Mouse (Mus musculus): ENCODE results near the gene Slc4a4.

Slc4a4 gene

DNA sequence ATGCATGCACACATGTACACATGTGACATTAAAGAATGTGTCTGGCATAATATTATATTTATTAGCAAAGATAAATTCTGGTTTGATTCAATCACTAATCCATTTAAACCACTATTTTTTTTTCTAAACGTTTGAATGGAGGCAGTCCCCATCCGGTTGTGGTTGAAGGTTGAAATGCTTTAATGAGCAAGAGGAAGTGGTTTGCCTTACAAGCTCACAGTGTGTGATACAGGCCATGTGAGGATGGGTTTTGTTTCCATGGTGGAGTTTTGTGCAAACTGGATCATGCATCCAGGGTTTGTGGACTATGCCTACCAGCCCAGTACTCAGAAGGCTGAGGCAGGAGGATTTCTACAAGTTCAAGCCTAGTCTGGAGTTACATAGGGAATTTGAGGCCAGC lies 311.9 kb downstream of the Slc4a4 start:
- no peak for DNase-seq

DNA sequence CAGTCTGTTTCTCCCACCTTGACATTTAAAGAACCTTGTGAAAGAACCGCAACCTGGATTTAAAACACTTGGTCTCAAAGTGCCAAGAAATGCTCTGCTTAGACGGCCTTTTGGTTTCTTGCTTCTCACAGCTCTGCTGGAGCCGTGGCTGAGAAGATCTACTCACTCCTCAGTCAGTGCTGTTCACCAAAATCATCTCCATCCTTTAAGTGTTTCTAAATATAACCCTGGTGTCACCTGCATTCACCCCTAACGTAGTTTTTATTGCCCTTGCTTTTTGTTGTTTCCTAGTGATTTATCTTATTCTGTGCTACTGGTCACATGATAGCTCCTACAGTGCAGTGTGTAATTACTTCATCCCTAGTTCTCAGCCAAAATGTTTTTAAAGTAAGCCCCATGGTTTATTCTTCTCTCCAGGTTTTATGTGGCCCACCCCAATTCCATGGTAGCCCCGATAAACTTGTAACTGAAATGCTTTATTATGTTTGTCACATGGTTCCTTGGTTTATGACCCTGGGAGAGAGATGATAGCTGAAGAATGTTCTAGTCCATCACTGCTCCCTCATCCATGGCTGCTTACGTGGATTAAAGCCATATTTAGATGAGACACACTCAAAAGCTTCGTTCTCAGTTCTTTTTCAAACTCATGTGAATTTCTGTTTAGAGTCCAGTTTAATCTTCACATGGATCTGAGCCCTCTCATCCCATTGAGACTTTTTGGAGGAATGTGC lies 323.5 kb downstream of the Slc4a4 start:
- no peak for DNase-seq

DNA sequence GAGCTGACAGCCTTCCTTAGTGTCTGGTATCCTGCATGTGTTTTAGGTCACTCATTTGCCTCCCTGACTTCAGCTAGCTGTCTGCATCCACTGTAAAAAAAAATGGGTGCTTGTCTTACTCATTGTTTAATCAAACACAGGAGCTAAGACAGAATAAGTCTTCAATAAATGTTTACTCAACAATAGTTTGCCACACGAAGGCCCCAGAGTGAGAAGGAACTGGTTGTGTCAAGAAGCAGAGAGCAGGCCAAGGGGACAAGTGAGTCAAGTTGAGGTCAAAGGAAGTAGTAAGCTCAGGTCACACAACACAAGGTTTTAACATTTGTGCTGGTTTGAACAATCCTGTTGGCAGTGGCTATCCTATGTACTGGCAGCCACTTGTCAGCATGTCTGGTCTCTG lies 324.4 kb downstream of the Slc4a4 start:
- no peak for DNase-seq

DNA sequence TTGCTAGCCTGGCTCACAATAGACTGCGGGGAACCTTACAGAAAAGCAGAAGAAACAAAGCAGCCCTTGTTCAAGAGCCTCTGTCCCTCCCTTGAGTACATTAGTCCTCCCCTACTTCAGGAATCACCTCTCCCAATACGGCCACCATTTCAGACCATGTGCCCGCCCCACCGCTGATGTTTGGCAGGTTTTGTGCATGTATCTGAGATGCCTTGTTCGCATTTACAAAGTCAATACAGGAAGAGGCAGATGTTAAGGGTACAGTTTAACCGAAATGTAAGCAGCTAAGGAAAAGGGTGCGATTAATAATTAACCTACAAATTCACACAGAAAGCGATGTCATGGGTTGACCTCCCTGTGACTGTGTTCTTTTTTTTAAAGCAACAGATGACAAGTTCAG lies 331.6 kb downstream of the Slc4a4 start:
- peak; percentile 24 to 55 for DNase-seq

DNA sequence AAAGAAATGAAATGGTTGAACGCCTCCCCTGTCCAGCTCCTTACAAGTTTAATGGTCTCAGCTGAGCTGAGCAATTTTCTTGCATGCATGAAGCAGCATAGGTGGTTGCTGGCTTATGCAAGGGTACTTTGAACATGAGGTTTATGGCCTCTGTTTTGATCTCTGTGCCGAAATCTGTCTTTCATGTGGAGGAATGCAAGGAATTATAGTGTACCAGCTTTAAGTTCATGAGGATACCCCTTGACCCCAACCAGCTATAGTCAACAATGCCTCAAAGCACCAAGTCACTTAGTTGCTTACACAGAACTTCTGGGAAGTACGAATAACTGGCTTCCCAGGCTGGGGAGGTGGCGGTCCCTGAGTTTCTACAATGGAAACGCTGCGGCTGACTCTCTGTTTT lies 332.1 kb downstream of the Slc4a4 start:
- DNase-seq = peak in 1 of 2 experiments; percentile 15

DNA sequence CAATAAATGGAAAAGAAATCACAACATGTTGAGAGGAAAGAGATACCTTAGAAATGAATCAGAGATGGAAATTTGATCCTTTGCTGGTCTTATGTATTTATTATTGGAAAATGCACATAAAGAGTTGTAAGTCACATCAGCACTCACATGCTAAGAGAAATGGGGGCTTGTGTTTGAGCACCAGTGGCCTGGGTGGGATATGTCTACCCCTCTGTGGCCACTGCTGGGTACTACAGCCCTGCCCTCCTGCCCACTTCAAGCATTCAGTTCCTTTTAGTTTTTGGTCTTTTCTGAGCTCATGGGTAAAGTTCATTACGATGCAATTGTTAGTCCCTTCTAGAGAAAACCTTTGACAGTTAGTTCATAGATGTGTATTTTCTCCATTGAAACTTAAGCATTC lies 335.0 kb downstream of the Slc4a4 start:
- DNase-seq = peak; percentile 60 to 69

DNA sequence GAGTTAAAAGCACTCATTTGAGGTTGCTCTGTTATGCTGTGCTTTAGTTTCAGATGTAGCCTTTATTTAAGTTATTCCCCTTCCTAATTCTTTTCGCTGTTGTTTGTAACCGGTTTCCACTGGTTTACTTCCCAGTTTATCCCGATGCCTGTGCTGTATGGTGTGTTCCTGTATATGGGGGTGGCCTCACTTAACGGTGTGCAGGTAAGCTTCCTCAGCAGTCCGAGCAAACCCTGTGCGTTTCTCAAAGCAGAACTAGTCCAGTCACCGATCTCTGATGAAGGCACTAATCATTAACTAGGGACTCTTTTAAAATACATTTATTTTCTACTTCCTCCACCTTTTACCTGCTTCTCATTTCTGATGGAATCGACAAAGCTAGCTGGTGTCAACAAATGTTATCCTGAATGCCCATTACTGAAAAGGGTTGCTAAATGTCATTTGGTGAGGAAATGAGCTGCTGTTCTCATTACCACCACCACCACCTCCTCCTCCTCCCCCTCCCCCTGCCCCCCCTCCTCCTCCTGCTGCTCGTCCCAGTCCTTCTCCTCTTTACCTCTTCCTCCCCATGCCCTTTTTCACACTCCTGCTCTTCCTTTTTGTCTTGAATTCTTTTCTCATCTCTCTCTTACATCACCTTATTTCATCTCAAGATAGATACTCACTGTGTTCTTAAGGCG lies 336.6 kb downstream of the Slc4a4 start:
- DNase-seq = no peak

DNA sequence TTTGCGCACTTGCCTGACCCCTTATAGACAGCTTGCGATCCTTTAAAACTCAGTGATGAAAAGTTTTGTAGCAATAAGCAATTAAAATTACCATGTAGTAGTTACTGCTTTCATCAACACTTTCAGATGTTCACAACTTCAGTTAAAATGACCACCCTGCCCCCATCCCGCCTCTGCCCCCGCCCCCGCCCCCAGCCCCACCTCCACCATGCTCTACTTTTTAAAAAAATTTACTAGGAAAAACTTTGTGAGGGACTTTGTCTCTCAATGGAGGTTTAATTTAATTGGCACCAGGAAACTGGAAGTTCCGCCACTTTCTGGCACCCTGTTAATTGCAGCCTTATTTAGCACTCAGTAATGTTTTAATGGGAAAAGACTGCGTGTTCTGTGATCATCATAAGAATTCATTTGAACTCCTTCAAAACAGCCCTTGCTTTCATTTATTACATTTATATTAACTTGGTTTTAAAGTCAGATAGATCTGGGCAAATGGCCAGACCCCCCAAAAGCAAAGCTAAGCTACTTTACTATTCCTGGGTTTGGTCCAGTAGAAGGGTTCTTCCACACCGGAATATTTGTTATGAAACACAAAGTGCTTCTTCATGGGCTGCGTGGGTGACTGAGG lies 337.2 kb downstream of the Slc4a4 start:
- DNase-seq = peak; percentile 49 to 53

DNA sequence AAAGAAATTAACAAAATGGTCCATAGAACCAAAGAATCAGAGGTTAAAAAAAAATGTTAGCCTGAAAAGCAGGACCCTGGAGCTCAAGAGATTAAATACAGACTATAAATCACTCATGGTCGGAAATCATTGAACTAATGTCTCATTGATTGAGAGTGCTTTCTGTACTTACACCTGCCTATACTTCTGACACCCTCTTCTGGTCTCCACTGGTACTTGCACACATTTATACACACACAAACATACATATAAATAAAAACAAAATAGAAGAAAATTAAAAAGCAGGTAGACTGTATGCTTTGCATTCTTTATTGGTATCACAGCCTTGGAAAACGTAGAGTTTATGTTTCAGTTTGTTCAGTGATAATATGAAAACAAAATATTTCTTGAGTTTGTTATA lies 341.3 kb downstream of the Slc4a4 start:
- DNase-seq = no peak

DNA sequence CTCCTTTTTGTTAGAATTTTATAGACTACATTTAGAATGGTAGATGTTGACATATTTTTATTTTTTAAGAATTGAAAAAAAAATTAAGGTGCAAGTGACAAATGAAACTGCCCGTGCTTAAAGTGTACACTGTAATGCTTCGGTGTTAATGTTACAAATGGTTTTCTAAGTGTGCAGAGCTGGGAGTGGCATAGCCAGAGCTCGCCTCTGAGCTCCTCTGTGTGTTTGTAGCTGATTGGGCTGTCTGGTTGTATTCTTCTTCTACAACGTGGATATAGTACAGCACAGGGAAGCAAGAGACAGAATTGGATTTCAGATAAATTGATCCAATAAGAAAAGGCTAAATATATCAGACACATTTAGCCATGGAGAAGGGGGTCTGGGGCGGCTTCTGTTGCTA lies 343.0 kb downstream of the Slc4a4 start:
- no peak for DNase-seq

DNA sequence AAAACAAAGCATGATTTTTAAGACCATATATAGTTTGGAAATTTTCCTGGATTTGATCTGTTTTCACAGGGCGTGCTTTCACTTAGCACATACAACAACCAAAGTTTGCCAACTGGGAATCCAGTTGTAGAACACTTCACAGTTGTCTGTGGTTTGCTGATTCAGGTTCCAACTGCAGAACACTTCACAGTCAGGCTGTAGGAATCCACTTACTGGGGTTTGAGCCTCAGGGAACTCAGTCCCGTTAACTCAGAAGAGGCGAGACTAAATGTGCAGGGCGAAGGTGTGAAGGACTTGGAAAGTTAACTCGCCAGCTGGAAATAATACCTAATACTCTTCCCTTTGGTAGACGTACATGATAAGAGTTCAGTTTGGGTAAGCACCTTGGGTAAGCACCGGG lies 345.7 kb downstream of the Slc4a4 start:
- no peak for DNase-seq

DNA sequence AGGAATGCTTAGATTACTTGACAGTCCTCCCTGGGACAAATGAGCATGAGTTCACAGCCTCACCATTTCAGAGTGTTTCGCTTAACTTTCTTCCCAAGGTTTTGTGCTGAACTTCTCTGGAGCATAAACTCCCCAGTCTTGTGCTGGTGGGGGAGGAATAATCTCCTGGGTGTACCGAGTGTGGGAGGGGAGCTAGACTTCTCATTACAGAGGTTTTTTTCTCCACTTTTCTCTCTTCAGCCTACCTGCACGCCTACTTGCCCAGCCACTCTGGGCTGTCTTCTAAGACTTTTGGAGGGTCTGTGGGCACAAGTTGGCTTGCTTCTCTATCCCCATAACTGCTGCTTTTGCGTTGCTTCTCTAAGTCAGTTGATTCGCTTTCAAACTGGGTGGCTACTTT lies 365.2 kb downstream of the Slc4a4 start:
- no peak for DNase-seq

DNA sequence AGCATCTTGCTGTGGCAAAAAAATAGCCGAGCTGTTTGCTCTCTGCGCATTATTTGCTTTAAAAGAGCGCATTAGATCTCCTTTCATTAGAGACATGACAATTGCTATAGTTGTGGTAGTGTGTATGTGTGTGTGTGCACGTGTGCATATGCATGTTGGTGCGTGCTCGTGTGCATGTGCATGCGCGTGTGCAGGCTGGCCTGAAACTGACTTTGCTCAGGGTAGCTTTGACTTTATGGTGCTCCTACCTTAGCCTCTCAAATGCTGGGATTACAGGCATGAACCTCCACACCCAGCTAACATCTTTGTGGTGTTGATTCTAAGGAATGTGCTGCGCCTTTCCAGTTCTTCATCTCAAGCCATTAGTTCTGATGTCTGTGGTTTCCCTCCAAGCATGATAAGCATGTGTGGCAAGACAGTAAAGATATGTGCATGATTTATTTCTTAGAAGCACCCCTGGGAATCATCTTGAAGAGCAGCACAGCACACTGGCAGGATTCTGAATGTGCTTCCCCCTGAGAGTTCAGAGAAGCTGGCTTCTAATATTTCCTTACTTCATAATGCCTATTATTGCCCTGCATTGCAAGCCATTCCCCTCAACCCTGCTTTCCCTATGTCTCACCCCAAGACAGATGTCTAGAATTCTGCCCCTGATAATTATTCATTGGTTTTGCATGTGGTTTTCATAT lies 373.3 kb downstream of the Slc4a4 start:
- peak in 1 of 2 experiments; percentile 18 for DNase-seq

DNA sequence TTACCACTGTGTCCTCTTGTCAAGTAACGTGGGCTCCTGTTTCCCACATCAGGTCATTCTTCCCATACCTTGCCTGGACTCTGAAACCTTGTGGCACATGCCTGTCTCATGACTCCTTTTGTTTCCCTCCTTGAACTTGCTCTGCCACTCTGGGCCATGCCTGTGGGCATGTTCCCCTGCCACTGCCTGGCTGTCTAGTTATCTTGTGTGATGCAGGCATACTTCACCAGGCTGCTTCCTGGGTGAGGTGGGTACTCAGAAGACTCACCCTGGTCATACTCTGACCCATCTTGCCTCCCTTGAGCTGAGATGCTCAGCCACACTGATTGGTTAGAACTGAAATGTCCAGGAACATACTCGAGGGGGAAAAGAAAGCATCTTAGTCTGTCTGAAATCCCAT lies 390.4 kb downstream of the Slc4a4 start:
- DNase-seq = peak in 1 of 2 experiments; percentile 5

DNA sequence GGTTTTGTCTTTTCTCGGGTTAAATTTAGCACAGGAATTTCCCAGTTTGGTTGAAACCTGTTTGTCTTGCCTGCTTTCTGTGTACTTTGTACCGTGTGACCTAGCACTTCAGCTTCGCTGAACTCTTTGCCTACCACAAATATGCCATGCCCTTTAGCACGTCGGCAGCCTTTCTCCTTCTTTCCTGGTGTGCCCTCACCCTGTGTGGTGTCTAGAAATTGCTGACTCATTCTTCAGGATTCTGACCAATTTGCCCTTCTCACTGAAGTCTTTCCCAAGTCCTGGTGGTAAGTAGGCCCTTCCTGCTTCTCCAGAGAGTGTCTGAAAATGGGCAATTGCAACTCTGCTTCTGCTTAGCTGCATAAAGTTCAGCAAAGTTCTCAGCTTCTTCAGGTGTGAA lies 391.0 kb downstream of the Slc4a4 start:
- peak in 1 of 2 experiments; percentile 22 for DNase-seq

DNA sequence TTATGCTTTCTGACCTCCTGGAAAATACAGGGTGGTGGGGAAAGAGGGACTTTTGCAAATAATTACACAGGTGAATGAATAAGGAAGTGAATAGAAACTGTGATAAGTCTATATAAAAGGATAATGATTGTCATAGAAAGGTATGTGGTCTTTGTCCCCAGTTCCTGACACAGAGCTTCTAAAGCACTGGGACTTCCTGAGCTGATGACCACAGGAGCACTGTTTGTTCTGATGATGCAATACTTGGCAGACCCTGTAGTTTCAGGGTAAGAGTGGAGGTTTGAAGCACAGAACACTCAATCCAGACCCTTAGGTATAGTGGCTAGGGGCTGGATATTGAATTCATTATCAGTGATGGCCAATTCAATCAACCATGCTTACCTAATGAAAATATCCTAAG lies 391.7 kb downstream of the Slc4a4 start:
- no peak for DNase-seq

DNA sequence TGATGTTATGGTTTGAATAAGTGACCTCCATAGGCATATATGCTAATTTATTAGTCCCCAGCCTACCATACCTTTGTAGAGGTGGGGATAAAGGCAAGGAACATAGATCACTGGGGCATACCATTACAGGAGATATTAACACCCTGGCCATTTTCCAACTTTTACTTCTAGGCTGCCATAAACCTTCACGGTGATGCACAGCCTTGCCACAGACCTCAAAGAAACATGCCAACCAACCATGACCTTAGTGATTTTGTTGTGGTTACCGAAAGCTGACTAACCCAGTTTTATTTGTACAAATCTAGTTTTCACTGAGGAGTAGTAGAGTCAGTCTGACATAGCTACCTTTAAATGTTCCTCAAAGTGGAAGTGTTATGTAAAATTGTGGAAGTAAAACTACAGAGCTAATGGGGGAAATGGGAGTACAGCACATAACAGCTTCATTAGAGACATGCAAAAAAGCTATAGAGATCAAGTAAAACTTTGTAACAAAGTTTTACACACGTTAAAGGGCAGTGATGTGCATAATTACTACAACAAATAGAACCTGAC lies 393.8 kb downstream of the Slc4a4 start:
- DNase-seq = no peak

Measured in kidney, postnatal 4 days (tissue).